Mouse (Mus musculus): ENCODE results near the gene Sorl1.

Gene Sorl1

GRCm38 (mm10) chr9:41952650-41953204 lies 171.4 kb downstream of the Sorl1 start:
- DNase-seq (ENCODE audit: low spot score) = no peak

GRCm38 (mm10) chr9:41951472-41952129 lies 172.5 kb downstream of the Sorl1 start:
- no peak for DNase-seq (ENCODE audit: low spot score)

- peak; percentile 92 for DNase-seq (ENCODE audit: low spot score)
These were observed 173.1 kb downstream of the Sorl1 start for GRCm38 (mm10) chr9:41950991-41951451.

GRCm38 (mm10) chr9:41950109-41950990 lies 173.7 kb downstream of the Sorl1 start:
- DNase-seq (ENCODE audit: low spot score) = peak; percentile 89

GRCm38 (mm10) chr9:41949476-41949875 lies 174.6 kb downstream of the Sorl1 start:
- DNase-seq (ENCODE audit: low spot score) = no peak

GRCm38 (mm10) chr9:41944964-41945363 lies 179.1 kb downstream of the Sorl1 start:
- no peak for DNase-seq (ENCODE audit: low spot score)

- DNase-seq (ENCODE audit: low spot score) = no peak
These were observed 181.0 kb downstream of the Sorl1 start for GRCm38 (mm10) chr9:41942970-41943635.

GRCm38 (mm10) chr9:41940311-41940853 lies 183.7 kb downstream of the Sorl1 start:
- DNase-seq (ENCODE audit: low spot score) = peak; percentile 26

GRCm38 (mm10) chr9:41938449-41938848 lies 185.6 kb downstream of the Sorl1 start:
- DNase-seq (ENCODE audit: low spot score) = no peak

GRCm38 (mm10) chr9:41937967-41938348 lies 186.1 kb downstream of the Sorl1 start:
- DNase-seq (ENCODE audit: low spot score) = peak; percentile 44

GRCm38 (mm10) chr9:41937341-41937966 lies 186.6 kb downstream of the Sorl1 start:
- DNase-seq (ENCODE audit: low spot score) = no peak

GRCm38 (mm10) chr9:41936598-41936997 lies 187.5 kb downstream of the Sorl1 start:
- DNase-seq (ENCODE audit: low spot score) = no peak

- DNase-seq (ENCODE audit: low spot score) = no peak
These were observed 188.1 kb downstream of the Sorl1 start for GRCm38 (mm10) chr9:41935979-41936378.

- DNase-seq (ENCODE audit: low spot score) = no peak
These were observed 188.6 kb downstream of the Sorl1 start for GRCm38 (mm10) chr9:41935373-41935971.

- no peak for DNase-seq (ENCODE audit: low spot score)
These were observed 189.2 kb downstream of the Sorl1 start for GRCm38 (mm10) chr9:41934848-41935372.

GRCm38 (mm10) chr9:41929986-41930385 lies 194.1 kb downstream of the Sorl1 start:
- no peak for DNase-seq (ENCODE audit: low spot score)

GRCm38 (mm10) chr9:41925721-41926120 lies 198.4 kb downstream of the Sorl1 start:
- DNase-seq (ENCODE audit: low spot score) = no peak

- no peak for DNase-seq (ENCODE audit: low spot score)
These were observed 200.0 kb downstream of the Sorl1 start for GRCm38 (mm10) chr9:41924140-41924539.

GRCm38 (mm10) chr9:41922416-41922815 lies 201.7 kb downstream of the Sorl1 start:
- no peak for DNase-seq (ENCODE audit: low spot score)

- no peak for DNase-seq (ENCODE audit: low spot score)
These were observed 205.3 kb downstream of the Sorl1 start for GRCm38 (mm10) chr9:41918657-41919380.

All from adipocyte (in vitro differentiated cells).